Mouse (Mus musculus) kidney, postnatal 10 days (tissue): ENCODE data around the gene Gm12185.
"Not testable (repeated sequence)": the region's sequence is repeated elsewhere in the genome, so short reads cannot be mapped to it uniquely, and the experiment has no call there.

Experiments
- DNase-seq: peaks from one replicate; pipeline ENCODE4 v3.0.0; 2021; ENCODE audit warnings: mixed read lengths

Gene Gm12185

GRCm38 (mm10) chr11:48991740-48992520 lies at the start of gene Gm12185:
Gene Gm12185, minus strand, starts transcription at chr11:48992226.
- not testable (repeated sequence) for DNase-seq

GRCm38 (mm10) chr11:49012074-49012473 lies 20.0 kb upstream of the Gm12185 start:
- not testable (repeated sequence) for DNase-seq

GRCm38 (mm10) chr11:49006785-49007184 lies 14.8 kb upstream of the Gm12185 start:
- not testable (repeated sequence) for DNase-seq

- DNase-seq: not testable (repeated sequence)
Measured at GRCm38 (mm10) chr11:49006317-49006716, 14.3 kb upstream of the Gm12185 start.

GRCm38 (mm10) chr11:49000411-49000810 lies 8.4 kb upstream of the Gm12185 start:
- DNase-seq: not testable (repeated sequence)

- not testable (repeated sequence) for DNase-seq
Measured at GRCm38 (mm10) chr11:48994018-48994417, 2.0 kb upstream of the Gm12185 start, which contains the start of gene Tgtp1. Gene Tgtp1, minus strand, starts transcription at chr11:48994172.

- DNase-seq: not testable (repeated sequence)
Measured at GRCm38 (mm10) chr11:48993296-48993695, 1.3 kb upstream of the Gm12185 start.

- not testable (repeated sequence) for DNase-seq
Measured at GRCm38 (mm10) chr11:48989981-48990380, 2.0 kb downstream of the Gm12185 start.

GRCm38 (mm10) chr11:48988219-48988618 lies 3.8 kb downstream of the Gm12185 start:
- not testable (repeated sequence) for DNase-seq

GRCm38 (mm10) chr11:48982848-48983247 lies 9.2 kb downstream of the Gm12185 start:
- DNase-seq: not testable (repeated sequence)

- DNase-seq: not testable (repeated sequence)
Measured at GRCm38 (mm10) chr11:48980052-48980451, 12.0 kb downstream of the Gm12185 start.

GRCm38 (mm10) chr11:48979251-48979650 lies 12.8 kb downstream of the Gm12185 start, which contains the start of gene 9930111J21Rik1:
Gene 9930111J21Rik1, minus strand, starts transcription at chr11:48979398.
- not testable (repeated sequence) for DNase-seq

- not testable (repeated sequence) for DNase-seq
Measured at GRCm38 (mm10) chr11:48978240-48978939, 13.6 kb downstream of the Gm12185 start, which contains the start of gene Olfr56. Gene Olfr56, plus strand, starts transcription at chr11:48978889.

- not testable (repeated sequence) for DNase-seq
Measured at GRCm38 (mm10) chr11:48974686-48975085, 17.3 kb downstream of the Gm12185 start.

- DNase-seq: not testable (repeated sequence)
Measured at GRCm38 (mm10) chr11:48946090-48946489, 45.9 kb downstream of the Gm12185 start, which contains the start of gene Psme2b. Gene Psme2b, minus strand, starts transcription at chr11:48946190.

GRCm38 (mm10) chr11:48939286-48939685 lies 52.7 kb downstream of the Gm12185 start:
- DNase-seq: not testable (repeated sequence)

- DNase-seq: not testable (repeated sequence)
Measured at GRCm38 (mm10) chr11:48935291-48935690, 56.7 kb downstream of the Gm12185 start.

- not testable (repeated sequence) for DNase-seq
Measured at GRCm38 (mm10) chr11:48933923-48934322, 58.1 kb downstream of the Gm12185 start.

- not testable (repeated sequence) for DNase-seq
Measured at GRCm38 (mm10) chr11:48933422-48933821, 58.6 kb downstream of the Gm12185 start.

- not testable (repeated sequence) for DNase-seq
Measured at GRCm38 (mm10) chr11:48928068-48928467, 64.0 kb downstream of the Gm12185 start.

GRCm38 (mm10) chr11:48926437-48926836 lies 65.6 kb downstream of the Gm12185 start:
- DNase-seq: not testable (repeated sequence)

GRCm38 (mm10) chr11:48923818-48924217 lies 68.2 kb downstream of the Gm12185 start:
- DNase-seq: not testable (repeated sequence)

GRCm38 (mm10) chr11:48918380-48918779 lies 73.6 kb downstream of the Gm12185 start:
- no peak for DNase-seq
